Mouse (Mus musculus) gastrocnemius, adult 8-10 months (tissue): ENCODE results near the gene Atrnl1. TPM values are rescaled to one million over a fixed set of nuclear protein-coding genes. Genes with fewer than 3 reads are reported as not detected.
A peak's percentile ranks its signal among the peaks of the same experiment; 100 is the strongest.

Experiments used
- DNase-seq, 2 experiments: peaks; one replicate each; pipeline ENCODE4 v3.0.0; 2022; ENCODE audit warnings: low spot score in 2 of 2
- total RNA-seq, 4 experiments: library from RNA; stranded (reverse); gene quantifications; 2 replicates each; pipeline ENCODE4 v1.2.4; 2022

Gene Atrnl1
- total RNA-seq, 4 experiments from 2014 or later, result 3.8 to 5.8 (median 4.7) TPM

GRCm38 (mm10) chr19:58112151-58112550 lies 501.3 kb downstream of the Atrnl1 start:
- DNase-seq, result no peak

GRCm38 (mm10) chr19:58113092-58113731 lies 502.4 kb downstream of the Atrnl1 start:
- DNase-seq, result no peak

- no peak for DNase-seq
These were observed 506.8 kb downstream of the Atrnl1 start for GRCm38 (mm10) chr19:58117595-58117994.

GRCm38 (mm10) chr19:58118141-58118835 lies 507.5 kb downstream of the Atrnl1 start:
- peak in 1 of 2 experiments; percentile 28 for DNase-seq

- DNase-seq, result no peak
These were observed 508.0 kb downstream of the Atrnl1 start for GRCm38 (mm10) chr19:58118864-58119263.

GRCm38 (mm10) chr19:58119681-58120173 lies 508.9 kb downstream of the Atrnl1 start:
- DNase-seq, result no peak

- DNase-seq, result no peak
These were observed 509.8 kb downstream of the Atrnl1 start for GRCm38 (mm10) chr19:58120661-58121060.

GRCm38 (mm10) chr19:58121628-58122027 lies 510.8 kb downstream of the Atrnl1 start:
- no peak for DNase-seq

- no peak for DNase-seq
These were observed 512.8 kb downstream of the Atrnl1 start for GRCm38 (mm10) chr19:58123620-58124019.

GRCm38 (mm10) chr19:58124566-58124965 lies 513.7 kb downstream of the Atrnl1 start:
- DNase-seq, result no peak

- no peak for DNase-seq
These were observed 514.2 kb downstream of the Atrnl1 start for GRCm38 (mm10) chr19:58125010-58125409.

GRCm38 (mm10) chr19:58131896-58132295 lies 521.1 kb downstream of the Atrnl1 start:
- DNase-seq, result no peak

GRCm38 (mm10) chr19:58140191-58140784 lies 529.5 kb downstream of the Atrnl1 start:
- DNase-seq, result no peak

- DNase-seq, result no peak
These were observed 533.1 kb downstream of the Atrnl1 start for GRCm38 (mm10) chr19:58143853-58144454.

GRCm38 (mm10) chr19:58145521-58145920 lies 534.7 kb downstream of the Atrnl1 start:
- no peak for DNase-seq

GRCm38 (mm10) chr19:58151257-58151656 lies 540.4 kb downstream of the Atrnl1 start:
- DNase-seq, result no peak

GRCm38 (mm10) chr19:58161569-58161968 lies 550.7 kb downstream of the Atrnl1 start:
- DNase-seq, result no peak

GRCm38 (mm10) chr19:58164896-58165634 lies 554.2 kb downstream of the Atrnl1 start:
- no peak for DNase-seq

- DNase-seq, result no peak
These were observed 554.8 kb downstream of the Atrnl1 start for GRCm38 (mm10) chr19:58165635-58166015.

- DNase-seq, result no peak
These were observed 555.3 kb downstream of the Atrnl1 start for GRCm38 (mm10) chr19:58166147-58166546.

- DNase-seq, result no peak
These were observed 567.6 kb downstream of the Atrnl1 start for GRCm38 (mm10) chr19:58178410-58178809.
